Mouse (Mus musculus) forebrain, embryonic 14.5 days (tissue): ENCODE results near the gene Gm8206. TPM values are rescaled to one million over a fixed set of nuclear protein-coding genes. Genes with fewer than 3 reads are reported as not detected.

Experiments
- polyA plus RNA-seq: library from polyadenylated mRNA; unstranded; fragments of >200 nt; fragmentation: Nextera tagmentation; extraction: Ambion mirVana; gene quantifications from 2 replicates; pipeline ENCODE4 v1.2.1, GENCODE M21; 2014

The Gm8206 gene
- polyA plus RNA-seq, 1 experiment from 2014 or later: 2.7 TPM

Other genes with a start within 250 kb of the Gm8206 start
- 0.32 and 0.51 TPM in 2 replicates for gene Gm8237, start 213.6 kb downstream of the Gm8206 start, polyA plus RNA-seq
- 1.0 and 1.5 TPM in 2 replicates for gene Gm3248, start 132.2 kb downstream of the Gm8206 start, polyA plus RNA-seq
- not detected in 2 replicates for gene Gm3453, start 114.8 kb downstream of the Gm8206 start, polyA plus RNA-seq
- gene Gm6337, start 35.7 kb downstream of the Gm8206 start, polyA plus RNA-seq: not detected in 2 replicates
- gene Gm3468, start 14.7 kb upstream of the Gm8206 start, polyA plus RNA-seq: 2.6 and 3.2 TPM in 2 replicates
- gene Gm3476, start 31.9 kb upstream of the Gm8206 start, polyA plus RNA-seq: not detected in 2 replicates
- not detected in 2 replicates for gene Gm21560, start 125.3 kb upstream of the Gm8206 start, polyA plus RNA-seq
- 4.6 and 6.8 TPM in 2 replicates for gene Gm3411, start 193.3 kb upstream of the Gm8206 start, polyA plus RNA-seq
- gene Gm21103, start 210.9 kb upstream of the Gm8206 start, polyA plus RNA-seq: not detected in 2 replicates
- not detected in 2 replicates for gene Gm3618, start 249.7 kb upstream of the Gm8206 start, polyA plus RNA-seq